Mouse (Mus musculus) granulocyte monocyte progenitor cell, adult 5-6 weeks (primary cell): Measurements from ENCODE around the gene Itga2b. TPM values are rescaled to one million over a fixed set of nuclear protein-coding genes. Genes with fewer than 3 reads are reported as not detected.

ENCODE experiments used
- total RNA-seq, 2 experiments: library from RNA; stranded (forward) in 1 of 2; stranded (reverse) in 1 of 2; fragments of 200-712, 200-1000 nt in 1 of 2; fragments of >200 nt in 1 of 2; fragmentation: Nextera tagmentation in 1 of 2; gene quantifications; 2 replicates each; pipeline ENCODE4 v1.2.3; 2014 to 2017

Gene Itga2b
- total RNA-seq, 2 experiments from 2014 or later, result 14.7 to 17.1 TPM

Other genes starting within 250 kb of the Itga2b start
- 28.5 and 33.5 TPM in 2 replicates for gene Hdac5, start 240.0 kb downstream of the Itga2b start, total RNA-seq (2014; fragmentation: Nextera tagmentation)
- gene Hdac5, start 240.0 kb downstream of the Itga2b start, total RNA-seq (2017), result 15.8 and 26.3 TPM in 2 replicates
- gene BC030867, start 221.2 kb downstream of the Itga2b start, total RNA-seq (2014; fragmentation: Nextera tagmentation), result 26.7 and 28.6 TPM in 2 replicates
- 5.6 and 8.6 TPM in 2 replicates for gene BC030867, start 221.2 kb downstream of the Itga2b start, total RNA-seq (2017)
- 1.1 and 3.4 TPM in 2 replicates for gene Asb16, start 201.4 kb downstream of the Itga2b start, total RNA-seq (2014; fragmentation: Nextera tagmentation)
- gene Asb16, start 201.4 kb downstream of the Itga2b start, total RNA-seq (2017), result 0.17 and 0.31 TPM in 2 replicates
- gene Tmub2, start 185.2 kb downstream of the Itga2b start, total RNA-seq (2014; fragmentation: Nextera tagmentation), result 22.7 and 34.6 TPM in 2 replicates
- gene Tmub2, start 185.2 kb downstream of the Itga2b start, total RNA-seq (2017), result 17.2 and 32.6 TPM in 2 replicates
- gene Atxn7l3, start 173.5 kb downstream of the Itga2b start, total RNA-seq (2014; fragmentation: Nextera tagmentation), result 20.0 and 28.7 TPM in 2 replicates
- gene Atxn7l3, start 173.5 kb downstream of the Itga2b start, total RNA-seq (2017), result 20.0 and 27.1 TPM in 2 replicates
- gene Ubtf, start 150.4 kb downstream of the Itga2b start, total RNA-seq (2014; fragmentation: Nextera tagmentation), result 56.3 and 73.8 TPM in 2 replicates
- 148 and 164 TPM in 2 replicates for gene Ubtf, start 150.4 kb downstream of the Itga2b start, total RNA-seq (2017)
- not detected in 2 replicates for gene Slc4a1, start 103.9 kb downstream of the Itga2b start, total RNA-seq (2014; fragmentation: Nextera tagmentation)
- gene Slc4a1, start 103.9 kb downstream of the Itga2b start, total RNA-seq (2017), result under 0.01 and 1.6 TPM in 2 replicates
- gene Rundc3a, start 76.7 kb downstream of the Itga2b start, total RNA-seq (2014; fragmentation: Nextera tagmentation), result not detected in 2 replicates
- gene Rundc3a, start 76.7 kb downstream of the Itga2b start, total RNA-seq (2017), result not detected in 2 replicates
- gene Slc25a39, start 62.2 kb downstream of the Itga2b start, total RNA-seq (2014; fragmentation: Nextera tagmentation), result 99.0 and 163 TPM in 2 replicates
- gene Slc25a39, start 62.2 kb downstream of the Itga2b start, total RNA-seq (2017), result 51.4 and 53.9 TPM in 2 replicates
- 110 and 152 TPM in 2 replicates for gene Grn, start 39.8 kb downstream of the Itga2b start, total RNA-seq (2014; fragmentation: Nextera tagmentation)
- 38.6 and 48.3 TPM in 2 replicates for gene Grn, start 39.8 kb downstream of the Itga2b start, total RNA-seq (2017)
- gene Fam171a2, start 22.4 kb downstream of the Itga2b start, total RNA-seq (2014; fragmentation: Nextera tagmentation), result not detected in 2 replicates
- gene Fam171a2, start 22.4 kb downstream of the Itga2b start, total RNA-seq (2017), result not detected in 2 replicates
- gene Gpatch8, start 86.3 kb upstream of the Itga2b start, total RNA-seq (2014; fragmentation: Nextera tagmentation), result 29.3 and 46.4 TPM in 2 replicates
- gene Gpatch8, start 86.3 kb upstream of the Itga2b start, total RNA-seq (2017), result 19.7 and 21.3 TPM in 2 replicates
- not detected in 2 replicates for gene Gm11627, start 109.3 kb upstream of the Itga2b start, total RNA-seq (2014; fragmentation: Nextera tagmentation)
- gene Gm11627, start 109.3 kb upstream of the Itga2b start, total RNA-seq (2017), result not detected in 2 replicates
- gene Fzd2, start 134.3 kb upstream of the Itga2b start, total RNA-seq (2014; fragmentation: Nextera tagmentation), result not detected in 2 replicates
- gene Fzd2, start 134.3 kb upstream of the Itga2b start, total RNA-seq (2017), result not detected in 2 replicates
- not detected in 2 replicates for gene Meioc, start 193.6 kb upstream of the Itga2b start, total RNA-seq (2014; fragmentation: Nextera tagmentation)
- not detected in 2 replicates for gene Meioc, start 193.6 kb upstream of the Itga2b start, total RNA-seq (2017)
- 15.5 and 16.9 TPM in 2 replicates for gene Ccdc43, start 227.7 kb upstream of the Itga2b start, total RNA-seq (2014; fragmentation: Nextera tagmentation)
- 33.5 and 42.8 TPM in 2 replicates for gene Ccdc43, start 227.7 kb upstream of the Itga2b start, total RNA-seq (2017)